14 mouse cellular contexts compared by ENCODE assay signal in the genomic region with DNA sequence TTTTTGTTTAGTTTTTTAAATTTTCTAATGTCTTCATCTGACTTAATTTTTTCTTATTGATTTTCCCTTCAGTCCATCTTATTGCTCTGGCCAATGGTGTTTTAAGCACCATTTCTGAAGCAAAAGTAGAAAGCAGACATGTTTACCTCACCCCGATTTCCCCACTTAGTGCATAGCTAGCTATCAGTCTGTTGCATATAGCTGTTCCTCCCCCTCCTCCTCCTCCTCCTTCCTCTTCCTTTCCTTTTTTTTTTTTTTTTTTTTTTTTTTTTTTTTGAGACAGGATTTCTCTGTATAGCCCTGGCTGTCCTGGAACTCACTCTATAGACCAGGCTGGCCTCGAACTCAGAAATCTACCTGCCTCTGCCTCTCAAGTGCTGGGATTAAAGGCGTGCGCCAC. TPM values are rescaled to one million over a fixed set of nuclear protein-coding genes. Genes with fewer than 3 reads are reported as not detected.
DNase-seq lines count a peak whose midpoint lies in the region; ATAC-seq and TF ChIP-seq lines count a peak whose summit lies in the region.
"Not testable (repeated sequence)": the region's sequence is repeated elsewhere in the genome, so short reads cannot be mapped to it uniquely, and the experiment has no call there.
"Had no signal": no experiment of that assay in that cellular context is flagged by ENCODE, and none has a peak within 500 bp of the region (broad histone marks: within the 10 kb centered on the region; RNA-seq: fewer than 3 reads in every experiment).

No protein-coding gene starts in this region.

- H3K27ac ChIP-seq in MEL (ENCODE audit: control insufficient read depth, low read depth, low read length); limb, embryonic 14.5 days (replicated peaks; ENCODE audit: low read depth, low read length); liver, embryonic 12.5 days: not testable (repeated sequence)

- peak overlapping the region; percentile 79; the same call in 1 of the 2 replicates for H3K4me3 ChIP-seq in E14TG2a.4 (replicated peaks; ENCODE audit: low read length)
- not testable (repeated sequence) for H3K4me3 ChIP-seq in MEL (ENCODE audit: control insufficient read depth in 1 of 2, insufficient read depth in 1 of 2, low read depth in 2 of 2, low read length in 2 of 2); limb, embryonic 14.5 days (replicated peaks; ENCODE audit: low read length); liver, embryonic 12.5 days

- not testable (repeated sequence) for H3K9me3 ChIP-seq in E14TG2a.4 (ENCODE audit: low read length); MEL (replicated peaks; ENCODE audit: insufficient read depth, low read length); limb, embryonic 14.5 days (ENCODE audit: control insufficient read depth, low read length); liver, embryonic 12.5 days (replicated peaks)

- ATAC-seq in granulocyte monocyte progenitor cell, adult 5-6 weeks (replicated peaks; ENCODE audit: poor library complexity, severe bottlenecking), result peak; percentile 40; the same call in 1 of the 2 replicates
- not testable (repeated sequence) for ATAC-seq in limb, embryonic 14.5 days (ENCODE audit: low FRiP score, low read depth)
- ATAC-seq in liver, embryonic 12.5 days, result peak; percentile 8; the same call in 1 of the 2 replicates

- H3K4me1 ChIP-seq in E14TG2a.4 (replicated peaks; ENCODE audit: low read depth, low read length), result peaks cover 43% of the 10 kb centered on the region
- not testable (repeated sequence) for H3K4me1 ChIP-seq in MEL (ENCODE audit: control insufficient read depth in 1 of 2, insufficient read depth in 2 of 2, low read length in 2 of 2); limb, embryonic 14.5 days (ENCODE audit: control insufficient read depth, insufficient read depth, low read length)
- H3K4me1 ChIP-seq in liver, embryonic 12.5 days, result peaks cover 18% of the 10 kb centered on the region

- TF ChIP-seq POLR2A in MEL (IDR thresholded peaks at IDR 0.05; ENCODE audit: control insufficient read depth in 1 of 2, insufficient read depth in 1 of 2, low read depth in 1 of 2, low read length in 2 of 2, poor library complexity in 1 of 2); limb, embryonic 14.5 days (IDR thresholded peaks at IDR 0.05; ENCODE audit: borderline replicate concordance, extremely low read depth, insufficient read depth, insufficient read length): not testable (repeated sequence)

- not testable (repeated sequence) for H3K27me3 ChIP-seq in E14TG2a.4 (ENCODE audit: insufficient read depth, low read length); MEL (ENCODE audit: control insufficient read depth in 1 of 2, insufficient read depth in 2 of 2, low read length in 2 of 2); limb, embryonic 14.5 days (ENCODE audit: control insufficient read depth, insufficient read depth, low read length); liver, embryonic 12.5 days (replicated peaks)

- not testable (repeated sequence) for H3K36me3 ChIP-seq in E14TG2a.4 (ENCODE audit: insufficient read depth, low read length); MEL (ENCODE audit: control insufficient read depth in 1 of 2, insufficient read depth in 2 of 2, low read length in 2 of 2); limb, embryonic 14.5 days (ENCODE audit: control insufficient read depth, insufficient read depth, low read length); liver, embryonic 12.5 days

- H3K79me2 ChIP-seq in MEL (ENCODE audit: control insufficient read depth, insufficient read depth, low read length, poor library complexity), result not testable (repeated sequence)

- H3K9ac ChIP-seq in MEL (ENCODE audit: control insufficient read depth, low read depth, low read length, poor library complexity, severe bottlenecking); limb, embryonic 14.5 days (ENCODE audit: low read depth, low read length, severe bottlenecking); liver, embryonic 12.5 days: not testable (repeated sequence)

- WGBS in limb, embryonic 14.5 days, result 82% methylated on average over 4 of the region's 4 CpGs
- WGBS in liver, embryonic 12.5 days (ENCODE audit: insufficient replicate concordance), result 71% methylated on average over 4 of the region's 4 CpGs

- TF ChIP-seq CTCF in E14TG2a.4 (conservative IDR thresholded peaks at IDR 0.05; ENCODE audit: low read length); MEL (IDR thresholded peaks at IDR 0.05 in 2 of 3, conservative IDR thresholded peaks at IDR 0.05 in 1 of 3; ENCODE audit: control insufficient read depth in 1 of 3, insufficient read depth in 1 of 3, low read depth in 2 of 3, low read length in 3 of 3, poor library complexity in 1 of 3, severe bottlenecking in 1 of 3): not testable (repeated sequence)

- 0 out of 4 replicates have a peak, but pooled peaks of 1 of the 2 experiments have one; percentile 23 for TF ChIP-seq EP300 in MEL (IDR thresholded peaks at IDR 0.05; ENCODE audit: low read depth in 1 of 2, low read length in 2 of 2)

- peak; percentile 52 for DNase-seq in MEL (ENCODE audit: low read depth, low spot score)
- not testable (repeated sequence) for DNase-seq in limb, embryonic 14.5 days (ENCODE audit: low spot score)

- TF ChIP-seq RAD21 in MEL (IDR thresholded peaks at IDR 0.05; ENCODE audit: low read depth, low read length), result not testable (repeated sequence)

- H3K4me2 ChIP-seq in limb, embryonic 14.5 days (replicated peaks; ENCODE audit: low read depth, low read length, severe bottlenecking), result 0 out of 2 replicates have a peak overlapping the region, but pooled peaks have one; percentile 72
- peak overlapping the region; percentile 84; the same call in 1 of the 2 replicates for H3K4me2 ChIP-seq in liver, embryonic 12.5 days

TF ChIP-seq in MEL, 35 proteins besides CTCF, POLR2A, EP300 and RAD21:
- TF ChIP-seq ZNF384 (IDR thresholded peaks at IDR 0.05; ENCODE audit: low read depth, low read length), result peak; percentile 93

RNA-seq across cellular contexts. Expression of a gene that starts 11.0 kb away (rescaled TPM):
- total RNA-seq in MEL (2012; rRNA removed), result not detected in 2 replicates
- not detected for polyA plus RNA-seq in MEL (2012; ENCODE audit: insufficient read depth in 1 of 2, insufficient read length in 2 of 2, low read depth in 1 of 2, low replicate concordance in 2 of 2, missing spikeins in 1 of 2)
- total RNA-seq in granulocyte monocyte progenitor cell, adult 5-6 weeks (2014; fragmentation: Nextera tagmentation), result not detected in 2 replicates
- total RNA-seq in granulocyte monocyte progenitor cell, adult 5-6 weeks (2017), result not detected in 2 replicates
- 0.05 and 0.11 TPM in 2 replicates for polyA plus RNA-seq in limb, embryonic 14.5 days (2012; rRNA removed)
- not detected in 2 replicates for polyA plus RNA-seq in limb, embryonic 14.5 days (2014; fragmentation: Nextera tagmentation; extraction: Ambion mirVana)
- not detected in 2 replicates for polyA plus RNA-seq in liver, embryonic 12.5 days (2016; fragmentation: Nextera tagmentation; extraction: Ambion mirVana)
- total RNA-seq: adrenal gland, postnatal 25 days; adrenal gland, postnatal 4 days; CH12.LX had no signal
- polyA plus RNA-seq: adrenal gland, adult 2 months; CD4-positive, CD25-positive, alpha-beta regulatory T cell, adult 4 months; embryonic facial prominence, embryonic 10.5 days; embryonic facial prominence, embryonic 12.5 days; forebrain, embryonic 11.5 days; G1E had no signal

RNA-seq across cellular contexts. Expression of a gene that starts 57.6 kb away (rescaled TPM):
- 138 and 157 TPM in 2 replicates for total RNA-seq in MEL (2012; rRNA removed)
- polyA plus RNA-seq in MEL (2012; ENCODE audit: insufficient read depth in 1 of 2, insufficient read length in 2 of 2, low read depth in 1 of 2, low replicate concordance in 2 of 2, missing spikeins in 1 of 2), result 100 to 1,000 TPM in 1 of 2 experiments, not detected in 1; 105 TPM
- 109 and 110 TPM in 2 replicates for total RNA-seq in granulocyte monocyte progenitor cell, adult 5-6 weeks (2014; fragmentation: Nextera tagmentation)
- total RNA-seq in granulocyte monocyte progenitor cell, adult 5-6 weeks (2017), result 53.9 and 72.0 TPM in 2 replicates
- 183 and 341 TPM in 2 replicates for polyA plus RNA-seq in limb, embryonic 14.5 days (2012; rRNA removed)
- 261 and 272 TPM in 2 replicates for polyA plus RNA-seq in limb, embryonic 14.5 days (2014; fragmentation: Nextera tagmentation; extraction: Ambion mirVana)
- polyA plus RNA-seq in liver, embryonic 12.5 days (2016; fragmentation: Nextera tagmentation; extraction: Ambion mirVana), result 104 and 110 TPM in 2 replicates
